Mouse (Mus musculus): ENCODE data around the gene Lce6a. TPM values are rescaled to one million over a fixed set of nuclear protein-coding genes. Genes with fewer than 3 reads are reported as not detected.

Lce6a gene
- polyA plus RNA-seq, 1 experiment = not detected

GRCm38 (mm10) chr3:92583164-92583826 is 38.2 kb downstream of the Lce6a start:
- H3K27ac ChIP-seq (replicated peaks; ENCODE audit: low read depth, low read length) = no peak overlapping the region
- H3K4me1 ChIP-seq (ENCODE audit: control insufficient read depth, insufficient read depth, insufficient read length, low read length) = no peaks in the 10 kb centered on the region
- no peak overlapping the region for H3K4me3 ChIP-seq (ENCODE audit: insufficient read depth, low read depth, low read length)

- no peak overlapping the region for H3K27ac ChIP-seq (replicated peaks; ENCODE audit: low read depth, low read length)
- no peaks in the 10 kb centered on the region for H3K4me1 ChIP-seq (ENCODE audit: control insufficient read depth, insufficient read depth, insufficient read length, low read length)
- H3K4me3 ChIP-seq (ENCODE audit: insufficient read depth, low read depth, low read length) = no peak overlapping the region
Observed at GRCm38 (mm10) chr3:92579508-92579907, 42.0 kb downstream of the Lce6a start.

- Histone ChIP-seq H3K27ac (replicated peaks; ENCODE audit: low read depth, low read length) (no peak overlapping the region), H3K4me1 (ENCODE audit: control insufficient read depth, insufficient read depth, insufficient read length, low read length) (no peaks in the 10 kb centered on the region), H3K4me3 (ENCODE audit: insufficient read depth, low read depth, low read length) (no peak overlapping the region)
Observed at GRCm38 (mm10) chr3:92578652-92579413, 42.6 kb downstream of the Lce6a start.

- no peak within 1 kb of the TSS for H3K27ac ChIP-seq (replicated peaks; ENCODE audit: low read depth, low read length)
- no peak within 1 kb of the TSS for H3K4me3 ChIP-seq (ENCODE audit: insufficient read depth, low read depth, low read length)
- H3K4me1 ChIP-seq (ENCODE audit: control insufficient read depth, insufficient read depth, insufficient read length, low read length) = no peaks in the 10 kb centered on the region
Observed at GRCm38 (mm10) chr3:92573449-92574041, 47.9 kb downstream of the Lce6a start, which contains the start of gene Ivl. Gene Ivl (minus strand): TSS chr3:92573735.

GRCm38 (mm10) chr3:92572514-92573155 is 48.8 kb downstream of the Lce6a start:
- H3K4me3 ChIP-seq (ENCODE audit: insufficient read depth, low read depth, low read length) = no peak overlapping the region

More at GRCm38 (mm10) chr3:92572514-92573155, 48.8 kb downstream of the Lce6a start:
- Histone ChIP-seq H3K27ac (replicated peaks; ENCODE audit: low read depth, low read length) (no peak overlapping the region), H3K4me1 (ENCODE audit: control insufficient read depth, insufficient read depth, insufficient read length, low read length) (no peaks in the 10 kb centered on the region)

Other genes starting within 250 kb of the Lce6a start
- gene Sprr2h, start 236.0 kb downstream of the Lce6a start, polyA plus RNA-seq (2012; ENCODE audit: insufficient read depth, insufficient read length, missing spikeins) = not detected in 2 replicates
- gene Sprr2i, start 213.7 kb downstream of the Lce6a start, polyA plus RNA-seq (2012; ENCODE audit: insufficient read depth, insufficient read length, missing spikeins) = not detected in 2 replicates
- not detected in 2 replicates for gene Sprr2j-ps, start 203.6 kb downstream of the Lce6a start, polyA plus RNA-seq (2012; ENCODE audit: insufficient read depth, insufficient read length, missing spikeins)
- gene Gm9774, start 192.2 kb downstream of the Lce6a start, polyA plus RNA-seq (2012; ENCODE audit: insufficient read depth, insufficient read length, missing spikeins) = 31.8 and 35.2 TPM in 2 replicates
- gene Sprr2k, start 189.1 kb downstream of the Lce6a start, polyA plus RNA-seq (2012; ENCODE audit: insufficient read depth, insufficient read length, missing spikeins) = not detected in 2 replicates
- gene Sprr1b, start 182.9 kb downstream of the Lce6a start, polyA plus RNA-seq (2012; ENCODE audit: insufficient read depth, insufficient read length, missing spikeins) = not detected in 2 replicates
- gene Sprr3, start 162.9 kb downstream of the Lce6a start, polyA plus RNA-seq (2012; ENCODE audit: insufficient read depth, insufficient read length, missing spikeins) = not detected in 2 replicates
- gene Sprr1a, start 135.8 kb downstream of the Lce6a start, polyA plus RNA-seq (2012; ENCODE audit: insufficient read depth, insufficient read length, missing spikeins) = not detected in 2 replicates
- gene Sprr4, start 121.2 kb downstream of the Lce6a start, polyA plus RNA-seq (2012; ENCODE audit: insufficient read depth, insufficient read length, missing spikeins) = not detected in 2 replicates
- not detected in 2 replicates for gene 2310046K23Rik, start 87.1 kb downstream of the Lce6a start, polyA plus RNA-seq (2012; ENCODE audit: insufficient read depth, insufficient read length, missing spikeins)
- gene Ivl, start 47.9 kb downstream of the Lce6a start, polyA plus RNA-seq (2012; ENCODE audit: insufficient read depth, insufficient read length, missing spikeins) = not detected in 2 replicates
- gene Smcp, start 32.7 kb downstream of the Lce6a start, polyA plus RNA-seq (2012; ENCODE audit: insufficient read depth, insufficient read length, missing spikeins) = not detected in 2 replicates
- gene 2210017I01Rik, start 14.2 kb downstream of the Lce6a start, polyA plus RNA-seq (2012; ENCODE audit: insufficient read depth, insufficient read length, missing spikeins) = not detected in 2 replicates
- not detected in 2 replicates for gene Lce1a1, start 26.6 kb upstream of the Lce6a start, polyA plus RNA-seq (2012; ENCODE audit: insufficient read depth, insufficient read length, missing spikeins)
- not detected in 2 replicates for gene Lce1b, start 35.3 kb upstream of the Lce6a start, polyA plus RNA-seq (2012; ENCODE audit: insufficient read depth, insufficient read length, missing spikeins)
- gene Lce1a2, start 48.7 kb upstream of the Lce6a start, polyA plus RNA-seq (2012; ENCODE audit: insufficient read depth, insufficient read length, missing spikeins) = not detected in 2 replicates
- gene Lce1c, start 57.6 kb upstream of the Lce6a start, polyA plus RNA-seq (2012; ENCODE audit: insufficient read depth, insufficient read length, missing spikeins) = not detected in 2 replicates
- not detected in 2 replicates for gene Lce1d, start 65.5 kb upstream of the Lce6a start, polyA plus RNA-seq (2012; ENCODE audit: insufficient read depth, insufficient read length, missing spikeins)
- gene Lce1e, start 87.4 kb upstream of the Lce6a start, polyA plus RNA-seq (2012; ENCODE audit: insufficient read depth, insufficient read length, missing spikeins) = not detected in 2 replicates
- gene Lce1f, start 98.7 kb upstream of the Lce6a start, polyA plus RNA-seq (2012; ENCODE audit: insufficient read depth, insufficient read length, missing spikeins) = not detected in 2 replicates
- gene Gm38119, start 117.4 kb upstream of the Lce6a start, polyA plus RNA-seq (2012; ENCODE audit: insufficient read depth, insufficient read length, missing spikeins) = not detected in 2 replicates
- not detected in 2 replicates for gene Lce1g, start 130.7 kb upstream of the Lce6a start, polyA plus RNA-seq (2012; ENCODE audit: insufficient read depth, insufficient read length, missing spikeins)
- gene Lce1h, start 143.4 kb upstream of the Lce6a start, polyA plus RNA-seq (2012; ENCODE audit: insufficient read depth, insufficient read length, missing spikeins) = not detected in 2 replicates
- not detected in 2 replicates for gene Lce1i, start 157.2 kb upstream of the Lce6a start, polyA plus RNA-seq (2012; ENCODE audit: insufficient read depth, insufficient read length, missing spikeins)
- gene Lce1j, start 168.9 kb upstream of the Lce6a start, polyA plus RNA-seq (2012; ENCODE audit: insufficient read depth, insufficient read length, missing spikeins) = not detected in 2 replicates
- not detected in 2 replicates for gene Lce1k, start 186.2 kb upstream of the Lce6a start, polyA plus RNA-seq (2012; ENCODE audit: insufficient read depth, insufficient read length, missing spikeins)
- not detected in 2 replicates for gene Kprp, start 205.6 kb upstream of the Lce6a start, polyA plus RNA-seq (2012; ENCODE audit: insufficient read depth, insufficient read length, missing spikeins)
- gene Lce1l, start 229.6 kb upstream of the Lce6a start, polyA plus RNA-seq (2012; ENCODE audit: insufficient read depth, insufficient read length, missing spikeins) = not detected in 2 replicates
- not detected in 2 replicates for gene 2310050C09Rik, start 248.6 kb upstream of the Lce6a start, polyA plus RNA-seq (2012; ENCODE audit: insufficient read depth, insufficient read length, missing spikeins)